Mouse (Mus musculus) frontal cortex, postnatal 36 days (tissue): Measurements from ENCODE around the gene Gm42878.

Experiments
- DNase-seq, 2 experiments: peaks; one replicate each; pipeline ENCODE4 v3.0.0; 2022; ENCODE audit warnings: low spot score in 2 of 2

Gene Gm42878

DNA sequence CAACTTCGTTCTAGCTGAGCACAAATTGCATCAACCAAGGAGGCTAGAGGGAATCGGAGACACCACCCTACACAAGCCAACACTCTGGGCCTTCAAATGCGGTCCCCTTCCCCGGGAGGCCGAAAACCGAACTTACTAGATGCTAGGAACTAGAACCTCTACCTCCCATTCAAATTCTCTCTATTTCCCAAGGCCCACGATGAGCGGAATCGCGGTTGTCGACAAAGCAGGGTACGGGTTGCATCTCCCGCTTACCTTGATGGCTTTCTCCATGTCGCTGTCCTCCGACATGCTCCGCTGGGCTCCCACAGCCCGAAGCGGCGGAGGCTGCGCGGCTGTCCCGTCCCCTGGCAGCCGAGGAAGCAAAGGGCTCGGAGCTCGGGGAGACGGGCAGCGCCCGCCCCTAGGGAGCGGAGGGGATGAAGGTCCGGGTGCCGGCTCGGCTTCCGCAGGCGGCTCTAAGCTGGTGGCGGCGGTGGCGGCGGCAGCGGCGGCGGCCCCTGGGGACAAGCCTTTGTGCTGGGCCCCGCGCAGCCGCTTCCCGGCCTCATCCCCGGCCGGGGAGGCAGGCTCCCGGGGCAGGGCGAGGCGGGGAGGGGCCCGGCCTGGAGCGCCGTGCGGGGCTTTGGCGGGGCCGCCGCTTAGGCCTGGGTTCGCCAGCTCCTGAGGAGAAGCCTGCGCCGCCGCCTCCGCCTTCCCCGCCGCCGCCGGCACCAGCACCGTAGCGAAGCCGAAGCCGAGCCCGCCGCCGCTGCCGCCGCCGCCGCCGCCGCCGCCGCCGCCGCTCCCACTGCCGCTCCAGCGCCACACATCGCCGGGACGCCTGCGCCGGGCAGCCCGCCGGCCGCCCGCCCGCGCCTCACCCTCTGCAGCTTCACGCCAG, at the start of gene Gm42878, which contains the start of gene Adam1a:
Gm42878 (minus strand) TSS at position 573 of the 883 bp plus-strand sequence.
Adam1a (minus strand) TSS at position 573 of the 883 bp plus-strand sequence.
- DNase-seq = peak in 1 of 2 experiments; percentile 21

DNA sequence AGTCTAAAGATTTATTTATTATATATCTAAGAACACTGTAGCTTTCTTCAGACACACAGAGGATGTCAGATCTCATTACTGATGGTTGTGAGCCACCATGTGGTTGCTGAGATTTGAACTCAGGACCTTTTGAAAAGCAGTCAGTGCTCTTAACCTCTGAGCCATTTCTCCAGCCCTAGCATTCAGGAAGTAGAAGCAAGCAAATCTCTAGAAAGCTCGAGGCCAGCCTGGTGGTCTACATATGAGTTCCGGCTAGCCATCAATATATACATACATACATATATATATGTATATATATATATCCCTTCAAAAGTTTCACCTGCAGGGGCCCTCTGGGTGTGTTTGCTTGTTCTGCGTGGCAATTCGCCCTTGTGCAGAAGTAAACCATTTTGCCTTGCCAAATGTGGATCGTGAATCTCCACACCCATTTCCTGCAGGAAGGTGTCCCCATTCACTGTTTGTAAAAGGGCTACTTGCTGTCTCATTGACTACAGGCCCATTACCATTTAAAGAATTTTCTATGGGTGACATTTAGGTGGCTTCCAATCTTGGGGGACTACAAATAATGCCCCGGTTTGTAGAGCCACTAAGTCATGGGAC, 49.5 kb upstream of the Gm42878 start:
- DNase-seq = no peak

- peak; percentile 62 to 80 for DNase-seq
These were observed 48.4 kb upstream of the Gm42878 start, which contains the start of gene Aldh2 for GRCm38 (mm10) chr5:121593451-121594401. Gene Aldh2 (minus strand): TSS chr5:121593824.

DNA sequence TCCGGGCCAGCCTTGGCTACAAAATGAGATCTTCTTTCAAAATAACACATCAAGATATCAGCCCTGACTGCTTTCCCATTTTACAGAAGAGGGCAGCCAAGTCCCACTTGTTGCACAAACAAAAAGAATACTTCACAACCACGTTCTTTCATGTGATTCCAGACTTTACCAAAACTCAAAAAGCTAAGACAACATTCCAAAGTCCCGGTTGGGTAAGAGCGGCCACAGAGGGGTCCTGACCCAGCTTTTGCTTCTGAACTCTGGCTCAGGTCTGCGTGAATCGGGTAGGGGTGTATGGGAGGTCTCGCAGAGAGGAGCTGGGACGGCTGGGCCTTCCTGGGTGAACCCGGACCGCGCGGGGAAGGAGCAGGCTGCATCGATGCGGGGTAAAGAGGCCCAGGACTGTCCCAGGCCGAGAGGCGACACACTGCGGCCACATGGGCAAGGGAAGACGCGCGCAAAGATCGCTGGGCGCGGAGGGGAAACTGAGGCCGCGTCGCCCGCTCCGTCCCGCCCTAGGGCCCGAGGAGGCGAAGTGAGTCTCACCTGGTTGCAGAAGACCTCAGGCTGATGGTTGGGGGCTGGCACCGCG, 47.6 kb upstream of the Gm42878 start:
- DNase-seq = no peak

- DNase-seq = no peak
These were observed 47.0 kb upstream of the Gm42878 start for GRCm38 (mm10) chr5:121592064-121592815.

GRCm38 (mm10) chr5:121591417-121592063, 46.3 kb upstream of the Gm42878 start:
- DNase-seq = no peak

- no peak for DNase-seq
These were observed 44.6 kb upstream of the Gm42878 start for GRCm38 (mm10) chr5:121589928-121590327.

DNA sequence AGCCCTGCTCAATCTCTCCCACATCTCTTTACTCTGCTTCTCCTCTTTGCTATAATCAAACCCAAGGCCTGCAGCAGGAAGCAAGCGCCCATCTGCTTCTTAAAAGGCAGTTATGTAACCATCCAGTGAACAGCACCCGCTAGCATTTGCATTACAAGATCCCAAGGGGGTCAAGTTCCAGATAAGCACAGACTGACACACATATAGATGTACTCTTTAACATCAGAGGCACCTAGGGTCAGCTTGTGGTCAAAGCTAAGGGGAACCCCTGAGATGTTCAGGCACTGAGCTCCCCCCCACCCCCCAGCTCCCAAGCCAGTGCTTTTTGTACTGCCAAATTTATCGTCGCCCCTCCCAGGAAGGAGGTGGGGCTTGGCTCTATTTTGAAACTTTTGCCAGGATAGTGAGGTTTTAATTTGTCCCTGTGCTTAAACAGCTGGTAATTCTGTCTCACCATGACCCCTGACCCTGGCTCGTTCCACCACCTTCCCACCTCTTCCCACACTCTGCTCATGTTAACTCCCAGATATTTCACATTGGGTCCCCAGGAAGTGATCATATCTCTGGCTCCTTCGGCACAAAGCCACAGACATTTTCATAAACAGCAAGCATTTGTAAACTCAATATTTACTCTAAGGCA, 41.2 kb upstream of the Gm42878 start:
- peak; percentile 59 to 81 for DNase-seq

- DNase-seq = no peak
These were observed 40.4 kb upstream of the Gm42878 start for GRCm38 (mm10) chr5:121585699-121586098.

- no peak for DNase-seq
These were observed 39.7 kb upstream of the Gm42878 start for GRCm38 (mm10) chr5:121585005-121585404.

- peak; percentile 48 to 59 for DNase-seq
These were observed 38.7 kb upstream of the Gm42878 start for GRCm38 (mm10) chr5:121583765-121584501.

DNA sequence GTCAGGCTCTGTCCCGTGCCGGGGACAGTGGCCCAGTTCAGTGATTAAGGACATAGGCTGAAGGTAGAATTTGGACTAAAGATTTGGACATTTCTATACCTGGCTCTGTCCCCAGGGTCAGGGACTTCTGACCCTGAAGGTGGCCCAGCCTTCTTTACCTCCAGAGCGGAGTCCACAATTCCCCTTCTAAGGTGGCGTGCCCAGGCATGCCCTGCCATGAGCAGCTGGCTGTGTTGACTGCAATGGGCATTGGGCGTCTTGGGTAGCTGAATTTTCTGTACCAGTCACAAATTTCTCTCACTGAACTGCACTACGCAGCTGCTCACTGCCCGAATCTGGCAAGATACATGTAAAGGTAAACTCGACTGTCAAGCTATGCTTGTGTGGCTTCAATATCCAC, 36.7 kb upstream of the Gm42878 start:
- DNase-seq = no peak

DNA sequence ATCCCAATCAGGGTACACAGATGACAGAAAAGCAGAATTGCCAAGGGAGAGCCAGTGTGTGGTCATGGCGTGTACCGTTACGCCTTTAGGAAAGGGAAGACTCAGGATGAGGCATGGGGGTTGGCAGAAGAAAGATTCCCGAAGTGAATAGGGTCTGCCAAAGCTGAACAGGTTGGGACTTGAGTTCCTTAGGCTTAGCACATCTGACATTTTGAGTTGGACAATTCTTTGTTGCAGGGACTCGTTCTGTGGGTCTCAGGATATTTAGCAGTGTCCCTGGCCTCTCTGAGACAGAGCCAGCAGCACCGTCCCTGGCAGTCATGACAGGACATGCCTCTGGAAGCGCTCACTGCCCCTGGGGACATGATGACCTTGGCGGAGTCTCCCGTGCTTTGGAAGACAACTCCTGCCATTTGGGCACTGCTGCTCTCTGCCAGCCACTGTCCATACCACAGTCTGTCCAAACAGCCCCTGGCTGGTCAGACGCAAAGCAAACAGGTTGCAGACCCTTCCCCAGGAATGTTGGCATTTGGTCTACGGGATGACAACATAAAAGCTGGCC, 31.7 kb upstream of the Gm42878 start:
- DNase-seq = no peak

GRCm38 (mm10) chr5:121575867-121576266, 30.6 kb upstream of the Gm42878 start:
- DNase-seq = no peak

- DNase-seq = no peak
These were observed 28.9 kb upstream of the Gm42878 start for GRCm38 (mm10) chr5:121574145-121574544.

DNA sequence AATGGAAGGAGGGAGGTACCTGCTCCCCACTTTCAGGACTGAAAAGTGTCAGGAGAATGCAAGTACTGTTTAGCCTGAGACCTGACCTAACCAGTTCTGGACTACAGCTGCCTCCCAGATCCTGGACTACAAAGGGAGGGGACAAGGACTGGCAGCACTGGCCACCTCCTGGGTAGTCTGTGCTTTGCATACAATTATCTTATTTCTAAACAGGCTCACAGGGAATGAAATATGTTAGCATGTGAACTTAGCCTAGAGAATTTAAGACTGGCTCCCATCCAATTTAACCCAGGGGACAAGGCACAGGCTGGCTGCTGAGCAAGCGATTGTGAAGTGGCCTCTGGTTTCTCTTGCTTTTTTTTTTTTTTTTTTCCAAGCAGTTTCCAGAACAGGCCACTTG, 25.5 kb upstream of the Gm42878 start:
- no peak for DNase-seq

DNA sequence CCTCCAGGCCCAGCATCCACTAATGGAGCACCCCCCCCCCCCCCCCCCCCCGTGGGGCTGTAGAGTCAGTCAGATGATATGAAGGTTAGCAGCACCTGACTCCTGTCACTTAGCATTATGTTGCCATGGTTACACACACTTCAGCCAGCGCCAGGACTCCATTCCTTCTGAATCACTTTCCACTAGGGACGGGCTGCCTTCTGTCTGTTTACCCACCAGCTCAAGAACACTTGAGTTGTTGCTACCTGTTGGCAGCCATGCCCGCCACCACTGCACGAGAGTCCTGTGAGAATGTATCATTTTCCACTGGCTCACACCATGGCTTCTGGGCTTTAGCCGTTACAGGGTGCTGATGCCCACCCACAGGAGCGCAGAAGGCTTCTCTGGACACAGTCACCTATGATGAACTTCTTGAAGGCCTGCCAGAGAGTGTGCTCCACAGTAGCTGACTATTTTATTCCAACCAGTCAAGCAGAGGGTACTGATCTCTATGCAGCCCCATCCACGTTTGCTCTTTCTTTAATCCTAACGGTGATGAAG, 24.7 kb upstream of the Gm42878 start:
- no peak for DNase-seq

GRCm38 (mm10) chr5:121566035-121566681, 20.9 kb upstream of the Gm42878 start:
- DNase-seq = no peak
